Mouse (Mus musculus) kidney, postnatal 10 days (tissue): Measurements from ENCODE around the gene Lars2.
A peak's percentile ranks its signal among the peaks of the same experiment; 100 is the strongest.

Experiments used
- DNase-seq: peaks from one replicate; pipeline ENCODE4 v3.0.0; 2021; ENCODE audit warnings: mixed read lengths

Lars2 gene

GRCm38 (mm10) chr9:123478586-123479195 is 112.0 kb downstream of the Lars2 start, which contains the start of gene Limd1:
TSS of gene Limd1 (plus strand) at chr9:123478706.
- peak; percentile 86 for DNase-seq

GRCm38 (mm10) chr9:123479196-123479669 is 112.5 kb downstream of the Lars2 start:
- DNase-seq, result peak; percentile 47

GRCm38 (mm10) chr9:123479876-123480252 is 113.1 kb downstream of the Lars2 start:
- DNase-seq, result no peak

- peak; percentile 34 for DNase-seq
These were observed 113.7 kb downstream of the Lars2 start for GRCm38 (mm10) chr9:123480253-123480921.

- no peak for DNase-seq
These were observed 114.4 kb downstream of the Lars2 start for GRCm38 (mm10) chr9:123481136-123481535.

- DNase-seq, result no peak
These were observed 116.9 kb downstream of the Lars2 start for GRCm38 (mm10) chr9:123483598-123483997.

GRCm38 (mm10) chr9:123484830-123485229 is 118.1 kb downstream of the Lars2 start:
- no peak for DNase-seq

GRCm38 (mm10) chr9:123485561-123485960 is 118.8 kb downstream of the Lars2 start:
- DNase-seq, result no peak

- no peak for DNase-seq
These were observed 119.9 kb downstream of the Lars2 start for GRCm38 (mm10) chr9:123486635-123487034.

- DNase-seq, result no peak
These were observed 122.3 kb downstream of the Lars2 start for GRCm38 (mm10) chr9:123489073-123489472.

GRCm38 (mm10) chr9:123489727-123490343 is 123.1 kb downstream of the Lars2 start:
- no peak for DNase-seq

- DNase-seq, result no peak
These were observed 124.2 kb downstream of the Lars2 start for GRCm38 (mm10) chr9:123490930-123491329.

- DNase-seq, result peak; percentile 73
These were observed 125.3 kb downstream of the Lars2 start for GRCm38 (mm10) chr9:123491917-123492585.

GRCm38 (mm10) chr9:123496665-123497064 is 129.9 kb downstream of the Lars2 start:
- DNase-seq, result peak; percentile 50

- no peak for DNase-seq
These were observed 131.2 kb downstream of the Lars2 start for GRCm38 (mm10) chr9:123497906-123498305.

- DNase-seq, result no peak
These were observed 133.8 kb downstream of the Lars2 start for GRCm38 (mm10) chr9:123500480-123500879.

GRCm38 (mm10) chr9:123503171-123503834 is 136.6 kb downstream of the Lars2 start:
- no peak for DNase-seq

GRCm38 (mm10) chr9:123504325-123504724 is 137.6 kb downstream of the Lars2 start:
- DNase-seq, result peak; percentile 76

GRCm38 (mm10) chr9:123505598-123505997 is 138.9 kb downstream of the Lars2 start:
- peak; percentile 47 for DNase-seq

GRCm38 (mm10) chr9:123506270-123507146 is 139.8 kb downstream of the Lars2 start:
- no peak for DNase-seq

- DNase-seq, result peak; percentile 32
These were observed 140.7 kb downstream of the Lars2 start for GRCm38 (mm10) chr9:123507380-123507779.

GRCm38 (mm10) chr9:123508986-123509385 is 142.3 kb downstream of the Lars2 start:
- no peak for DNase-seq
